8 mouse cellular contexts compared by ENCODE assay signal in genomic region chr6:134981231-134982062, GRCm38 (mm10). TPM values are rescaled to one million over a fixed set of nuclear protein-coding genes. Genes with fewer than 3 reads are reported as not detected.
DNase-seq lines count a peak whose midpoint lies in the region; ATAC-seq and TF ChIP-seq lines count a peak whose summit lies in the region.

Gene Apold1, plus strand, starts transcription at chr6:134981718.

- peak within 1 kb of the TSS; percentile 46 for H3K4me3 ChIP-seq in E14TG2a.4 (replicated peaks; ENCODE audit: low read length)
- H3K4me3 ChIP-seq in heart, embryonic 11.5 days (ENCODE audit: low read depth, low read length), result peak within 1 kb of the TSS; percentile 46; the same call in 1 of the 2 replicates
- H3K4me3 ChIP-seq in lung, postnatal 0 days (ENCODE audit: low read depth, low read length), result no peak within 1 kb of the TSS
- H3K4me3 ChIP-seq in small intestine, adult 2 months (ENCODE audit: low read depth, low read length), result peak within 1 kb of the TSS; percentile 13

- H3K36me3 ChIP-seq in E14TG2a.4 (ENCODE audit: insufficient read depth, low read length), result no peaks in the 10 kb centered on the region
- no peaks in the 10 kb centered on the region for H3K36me3 ChIP-seq in heart, embryonic 11.5 days (ENCODE audit: control insufficient read depth, insufficient read depth, low read length)
- H3K36me3 ChIP-seq in lung, postnatal 0 days (ENCODE audit: insufficient read depth, low read length), result no peaks in the 10 kb centered on the region
- no peaks in the 10 kb centered on the region for H3K36me3 ChIP-seq in small intestine, adult 2 months (ENCODE audit: control insufficient read depth, insufficient read depth, low read length)

- H3K4me1 ChIP-seq in E14TG2a.4 (replicated peaks; ENCODE audit: low read depth, low read length), result peaks cover 43% of the 10 kb centered on the region
- peaks cover 11% of the 10 kb centered on the region for H3K4me1 ChIP-seq in heart, embryonic 11.5 days (ENCODE audit: control insufficient read depth, insufficient read depth, low read length)
- H3K4me1 ChIP-seq in lung, postnatal 0 days (ENCODE audit: insufficient read depth, low read depth, low read length), result no peaks in the 10 kb centered on the region; the same call in 1 of the 2 replicates
- H3K4me1 ChIP-seq in small intestine, adult 2 months (ENCODE audit: control insufficient read depth, insufficient read depth, insufficient read length, low read length), result peaks cover 7% of the 10 kb centered on the region; the same call in 1 of the 2 replicates

- peaks cover 53% of the 10 kb centered on the region for H3K27me3 ChIP-seq in E14TG2a.4 (ENCODE audit: insufficient read depth, low read length)
- no peaks in the 10 kb centered on the region for H3K27me3 ChIP-seq in heart, embryonic 11.5 days (ENCODE audit: control insufficient read depth, insufficient read depth, low read length)
- no peaks in the 10 kb centered on the region for H3K27me3 ChIP-seq in lung, postnatal 0 days (replicated peaks; ENCODE audit: insufficient read depth, low read length)
- no peaks in the 10 kb centered on the region for H3K27me3 ChIP-seq in small intestine, adult 2 months (ENCODE audit: control insufficient read depth, insufficient read depth, low read length)

- H3K4me2 ChIP-seq in heart, embryonic 11.5 days, result peak within 1 kb of the TSS; percentile 88
- H3K4me2 ChIP-seq in lung, postnatal 0 days (replicated peaks; ENCODE audit: low read depth, low read length), result peak within 1 kb of the TSS; percentile 35

- peak within 1 kb of the TSS; percentile 41; the same call in 1 of the 2 replicates for H3K27ac ChIP-seq in heart, embryonic 11.5 days (ENCODE audit: low read depth, low read length)
- H3K27ac ChIP-seq in lung, postnatal 0 days (ENCODE audit: low read length), result peak within 1 kb of the TSS; percentile 54
- peak within 1 kb of the TSS; percentile 59 for H3K27ac ChIP-seq in small intestine, adult 2 months (ENCODE audit: insufficient read depth, low read depth, low read length)

- peak; percentile 78 for TF ChIP-seq EP300 in lung, postnatal 0 days (IDR thresholded peaks at IDR 0.05)

- ATAC-seq in heart, embryonic 11.5 days (replicated peaks; ENCODE audit: insufficient number of reproducible peaks, low FRiP score, low TSS enrichment), result no peak
- peak; percentile 59 for ATAC-seq in lung, postnatal 0 days
- ATAC-seq in erythroid progenitor cell, adult 5-6 weeks (replicated peaks; ENCODE audit: low FRiP score, poor library complexity, severe bottlenecking), result no peak

- DNase-seq in c-Kit-negative CD71-positive TER-119-positive erythroid progenitor cells, embryonic 14.5 days (ENCODE audit: low read depth, low spot score), result peak; percentile 16
- DNase-seq in kidney, adult 9 months, result peak; percentile 74
- peak; percentile 54 for DNase-seq in lung, postnatal 0 days (ENCODE audit: low spot score)
- DNase-seq in right cerebral cortex, postnatal 10 days (ENCODE audit: low spot score in 2 of 2), result no peak

- H3K9ac ChIP-seq in heart, embryonic 11.5 days (ENCODE audit: low read depth, low read length), result 0 out of 2 replicates have a peak within 1 kb of the TSS, but pooled peaks have one; percentile 28
- no peak within 1 kb of the TSS for H3K9ac ChIP-seq in lung, postnatal 0 days (replicated peaks; ENCODE audit: low read depth)

- H3K9me3 ChIP-seq in E14TG2a.4 (ENCODE audit: low read length), result no peaks in the 10 kb centered on the region
- H3K9me3 ChIP-seq in heart, embryonic 11.5 days (replicated peaks; ENCODE audit: control insufficient read depth, low read length), result no peaks in the 10 kb centered on the region
- H3K9me3 ChIP-seq in lung, postnatal 0 days (ENCODE audit: low read length), result no peaks in the 10 kb centered on the region

- no peak for TF ChIP-seq CTCF in E14TG2a.4 (conservative IDR thresholded peaks at IDR 0.05; ENCODE audit: low read length)
- TF ChIP-seq CTCF in lung, postnatal 0 days (IDR thresholded peaks at IDR 0.05), result peak; percentile 11; the same call in 1 of the 2 replicates
- TF ChIP-seq CTCF in small intestine, adult 2 months (IDR thresholded peaks at IDR 0.05; ENCODE audit: extremely low read depth, insufficient read length, insufficient replicate concordance, low read depth, low read length), result no peak

- 40% methylated on average over 22 of the region's 22 CpGs for WGBS in heart, embryonic 11.5 days (ENCODE audit: insufficient replicate concordance)
- WGBS in lung, postnatal 0 days, result 43% methylated on average over 22 of the region's 22 CpGs
- WGBS in small intestine, adult 2 months, result 66% methylated on average over 22 of the region's 22 CpGs

- TF ChIP-seq POLR2A in small intestine, adult 2 months (IDR thresholded peaks at IDR 0.05; ENCODE audit: low read depth, low read length), result no peak; the same call in 1 of the 2 replicates

RNA-seq across cellular contexts. Expression of gene Apold1, which starts in this region (rescaled TPM):
- polyA plus RNA-seq in heart, embryonic 11.5 days (2014; fragmentation: Nextera tagmentation; extraction: Ambion mirVana), result 4.3 TPM in 2 replicates
- 3.5 and 4.2 TPM in 2 replicates for polyA plus RNA-seq in lung, postnatal 0 days (2015; fragmentation: Nextera tagmentation; extraction: Ambion mirVana)
- 0.43 and 0.63 TPM in 2 replicates for polyA plus RNA-seq in small intestine, adult 2 months (2012; rRNA removed)
- 8.8 and 11.5 TPM in 2 replicates for total RNA-seq in erythroid progenitor cell, adult 5-6 weeks (2015; ENCODE audit: low replicate concordance)
- total RNA-seq in erythroid progenitor cell, adult 5-6 weeks (2017; ENCODE audit: low replicate concordance), result 16.0 and 17.9 TPM in 2 replicates

Comparison
In these comparisons a context has a peak if more than half of its experiments do, and no peak if none do; other contexts are left out.
1. DNase-seq: peak in c-Kit-negative CD71-positive TER-119-positive erythroid progenitor cells, embryonic 14.5 days (single experiment), kidney, adult 9 months (single experiment) and lung, postnatal 0 days (single experiment); none in right cerebral cortex, postnatal 10 days (0 of 2).
2. Peak in every context shown above with its lines, with median percentiles within 50 percentile points of each other: H3K27ac ChIP-seq.